Comparison of ENCODE assay signal across 8 mouse cellular contexts in the genomic region with DNA sequence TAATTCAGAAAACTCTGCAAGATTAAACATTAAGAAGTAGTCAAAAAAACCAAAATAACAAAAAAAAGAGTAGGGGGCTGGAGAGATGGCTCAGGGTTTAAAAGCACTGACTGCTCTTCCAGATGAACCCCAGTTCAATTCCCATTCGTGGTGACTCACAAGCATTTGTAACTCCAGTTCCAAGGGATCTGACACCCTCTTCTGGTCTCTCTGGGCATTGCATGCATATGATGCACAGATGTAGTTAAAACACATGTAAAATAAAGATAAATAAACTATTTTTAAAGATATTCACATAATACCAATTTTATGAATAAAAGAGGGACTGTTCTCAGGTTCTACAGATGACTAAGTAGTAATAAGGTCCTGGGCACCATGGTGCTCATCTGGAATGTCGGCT. TPM values are rescaled to one million over a fixed set of nuclear protein-coding genes. Genes with fewer than 3 reads are reported as not detected.
DNase-seq lines count a peak whose midpoint lies in the region; ATAC-seq lines count a peak whose summit lies in the region.

No protein-coding gene starts in this region.

- no peak overlapping the region for H3K27ac ChIP-seq in midbrain, embryonic 14.5 days (replicated peaks; ENCODE audit: low read depth, low read length)
- no peak overlapping the region for H3K27ac ChIP-seq in midbrain, embryonic 15.5 days

- H3K4me3 ChIP-seq in midbrain, embryonic 14.5 days (replicated peaks; ENCODE audit: low read depth, low read length), result no peak overlapping the region
- no peak overlapping the region for H3K4me3 ChIP-seq in midbrain, embryonic 15.5 days

- H3K9me3 ChIP-seq in midbrain, embryonic 14.5 days (ENCODE audit: control insufficient read depth, low read length), result no peaks in the 10 kb centered on the region
- H3K9me3 ChIP-seq in midbrain, embryonic 15.5 days, result no peaks in the 10 kb centered on the region

- no peaks in the 10 kb centered on the region for H3K4me1 ChIP-seq in midbrain, embryonic 14.5 days (ENCODE audit: control insufficient read depth, insufficient read depth, low read length)
- H3K4me1 ChIP-seq in midbrain, embryonic 15.5 days, result no peaks in the 10 kb centered on the region

- no peak for ATAC-seq in midbrain, embryonic 14.5 days (ENCODE audit: low FRiP score, low TSS enrichment)
- no peak for ATAC-seq in midbrain, embryonic 15.5 days (replicated peaks)
- ATAC-seq in erythroblast, adult 5-6 weeks (replicated peaks; ENCODE audit: low FRiP score, poor library complexity, severe bottlenecking), result peak; percentile 50

- H3K9ac ChIP-seq in midbrain, embryonic 14.5 days (replicated peaks; ENCODE audit: low read length), result no peak overlapping the region
- H3K9ac ChIP-seq in midbrain, embryonic 15.5 days, result no peak overlapping the region

- intact Hi-C loops in gastrocnemius, postnatal 14 days (cut with DNase I; ENCODE audit: low total_unique reads), result loop anchor here (10.0 kb wide), 1 partner anchor 163 kb away; no protein-coding TSS in a partner anchor
- intact Hi-C loops in gastrocnemius, postnatal 36 days (cut with DNase I), result loop anchor here (5.0 kb wide), 1 partner anchor 151 kb away; no protein-coding TSS in a partner anchor

- DNase-seq in gastrocnemius, postnatal 14 days, result peak; percentile 10
- DNase-seq in gastrocnemius, postnatal 36 days, result no peak
- peak; percentile 65 for DNase-seq in midbrain, embryonic 14.5 days
- peak; percentile 11 for DNase-seq in adrenal gland, adult 2 months
- peak; percentile 62 for DNase-seq in retina, embryonic 14.5 days (ENCODE audit: low spot score)
- DNase-seq in ovary, postnatal 36 days (ENCODE audit: low spot score), result no peak

- WGBS in midbrain, embryonic 14.5 days, result 68% methylated on average over 2 of the region's 2 CpGs
- WGBS in midbrain, embryonic 15.5 days, result 64% methylated on average over 2 of the region's 2 CpGs

- no peaks in the 10 kb centered on the region for H3K36me3 ChIP-seq in midbrain, embryonic 14.5 days (ENCODE audit: control insufficient read depth, insufficient read depth, low read length)
- no peaks in the 10 kb centered on the region for H3K36me3 ChIP-seq in midbrain, embryonic 15.5 days (replicated peaks)

- no peaks in the 10 kb centered on the region for H3K27me3 ChIP-seq in midbrain, embryonic 14.5 days (ENCODE audit: control insufficient read depth, insufficient read depth, low read length)
- H3K27me3 ChIP-seq in midbrain, embryonic 15.5 days (replicated peaks), result no peaks in the 10 kb centered on the region

- no peak overlapping the region for H3K4me2 ChIP-seq in midbrain, embryonic 14.5 days (ENCODE audit: low read length)
- no peak overlapping the region for H3K4me2 ChIP-seq in midbrain, embryonic 15.5 days

RNA-seq across cellular contexts. Expression of a gene that starts 52.4 kb away (rescaled TPM):
- 1 to 10 TPM; 1.2 to 1.3 TPM for total RNA-seq in gastrocnemius, postnatal 14 days (2021)
- total RNA-seq in gastrocnemius, postnatal 36 days (2021), result under 1 TPM; 0.57 to 0.79 TPM
- polyA plus RNA-seq in midbrain, embryonic 14.5 days (2014; fragmentation: Nextera tagmentation; extraction: Ambion mirVana), result 10.1 and 10.5 TPM in 2 replicates
- polyA plus RNA-seq in midbrain, embryonic 15.5 days (2015; fragmentation: Nextera tagmentation; extraction: Ambion mirVana), result 7.5 and 8.3 TPM in 2 replicates
- total RNA-seq in adrenal gland, adult 2 months (2021), result 1 to 10 TPM; 3.5 to 4.1 TPM
- 3.3 and 8.7 TPM in 2 replicates for polyA plus RNA-seq in adrenal gland, adult 2 months (2012; rRNA removed)
- not detected in 2 replicates for total RNA-seq in erythroblast, adult 5-6 weeks (2015; ENCODE audit: low replicate concordance)
- 0.43 TPM in 1 of 2 replicates, not detected in the other for total RNA-seq in erythroblast, adult 5-6 weeks (2017; ENCODE audit: low replicate concordance)

Comparison
In these comparisons a context has a peak if more than half of its experiments do, and no peak if none do; other contexts are left out.
1. DNase-seq: peak in gastrocnemius, postnatal 14 days (single experiment), midbrain, embryonic 14.5 days (single experiment), adrenal gland, adult 2 months (single experiment) and retina, embryonic 14.5 days (single experiment); none in gastrocnemius, postnatal 36 days (0 of 2) and ovary, postnatal 36 days (single experiment).